Mouse (Mus musculus) monocyte, adult 2 months (primary cell): ENCODE measurements around the gene Myh11.

Source experiments
- DNase-seq, 2 experiments: peaks; one replicate each; pipeline ENCODE4 v3.0.0; 2022; ENCODE audit warnings: low spot score in 2 of 2, low read depth in 1 of 2

Myh11 gene

DNA sequence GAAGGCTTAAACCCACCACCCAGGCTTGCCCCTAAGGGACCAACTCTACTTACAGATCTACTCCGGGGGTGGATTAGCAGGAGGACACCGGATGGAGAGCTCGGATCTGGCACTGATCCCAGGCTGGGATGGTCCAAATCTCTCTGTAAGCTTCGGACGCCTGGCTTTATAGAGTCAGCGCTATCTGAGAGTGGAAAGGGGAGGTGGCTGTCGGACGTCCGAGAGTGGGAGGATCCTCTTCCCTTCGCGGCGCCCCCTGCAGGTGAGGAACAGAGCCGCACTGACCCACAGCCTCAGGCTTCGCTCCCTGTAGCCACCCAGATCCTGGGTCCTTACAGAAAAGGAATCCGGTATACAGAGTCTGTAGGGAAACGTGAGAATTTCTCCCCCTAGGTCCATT is at the start of gene Myh11:
TSS of gene Myh11 (minus strand) at position 150 of the 400 bp plus-strand sequence.
- peak in 1 of 2 experiments; percentile 8 for DNase-seq

DNA sequence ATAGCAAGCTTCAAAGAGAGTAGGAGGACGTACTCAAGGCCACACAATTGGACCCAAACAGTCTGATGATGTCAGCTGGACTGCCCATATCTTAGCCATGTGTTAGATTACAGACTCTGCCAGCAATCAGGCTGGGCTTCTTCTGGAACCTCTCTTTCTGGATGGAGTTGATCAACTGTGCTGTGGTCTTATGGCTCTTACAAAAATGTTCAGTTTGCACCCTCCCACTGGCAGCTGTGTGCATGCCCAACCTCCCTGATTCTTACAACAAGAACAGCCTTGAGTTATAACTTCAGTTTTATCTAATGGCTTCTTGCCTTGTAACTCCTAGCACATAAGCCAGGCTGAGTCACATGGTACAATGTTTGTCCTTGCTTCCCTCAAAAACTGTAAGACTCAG is 37.0 kb upstream of the Myh11 start:
- no peak for DNase-seq

DNA sequence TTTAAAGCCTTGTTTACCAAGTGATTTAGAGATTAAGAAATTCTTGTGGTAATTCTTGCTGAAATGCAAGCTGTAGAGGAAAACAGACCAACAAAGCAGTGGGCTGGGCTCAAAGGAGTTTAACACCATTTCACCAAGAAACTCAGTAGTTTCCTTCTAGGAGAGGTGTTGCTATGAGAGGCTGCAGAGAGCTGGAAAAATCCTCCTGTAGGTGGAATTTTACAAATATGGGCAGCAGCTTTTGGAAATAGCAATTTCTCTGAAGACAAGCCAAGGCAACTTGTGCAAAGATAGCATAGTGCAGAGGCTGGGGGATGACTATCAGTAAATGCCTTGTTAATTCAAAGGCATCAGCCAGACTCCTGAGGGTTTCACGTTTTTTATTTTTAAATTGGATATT is 29.3 kb upstream of the Myh11 start:
- no peak for DNase-seq

DNA sequence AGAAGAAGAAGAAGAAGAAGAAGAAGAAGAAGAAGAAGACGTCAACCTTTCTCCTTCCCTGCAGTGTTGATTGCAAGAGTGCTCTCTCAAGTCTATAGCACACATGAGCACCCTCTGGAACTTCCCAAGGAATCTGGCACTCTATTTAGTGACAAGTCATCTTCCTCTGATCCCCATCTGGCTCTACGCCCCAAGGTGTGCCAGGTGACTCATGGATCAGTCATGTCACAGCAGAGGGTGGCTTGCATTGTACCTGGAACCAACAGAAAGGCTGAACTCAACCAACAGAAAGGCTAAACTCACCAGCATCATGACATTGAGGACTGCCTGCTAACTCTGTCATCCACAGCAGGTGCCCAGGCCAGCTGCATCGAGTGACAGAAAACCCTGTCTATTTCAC is 28.5 kb upstream of the Myh11 start:
- no peak for DNase-seq

DNA sequence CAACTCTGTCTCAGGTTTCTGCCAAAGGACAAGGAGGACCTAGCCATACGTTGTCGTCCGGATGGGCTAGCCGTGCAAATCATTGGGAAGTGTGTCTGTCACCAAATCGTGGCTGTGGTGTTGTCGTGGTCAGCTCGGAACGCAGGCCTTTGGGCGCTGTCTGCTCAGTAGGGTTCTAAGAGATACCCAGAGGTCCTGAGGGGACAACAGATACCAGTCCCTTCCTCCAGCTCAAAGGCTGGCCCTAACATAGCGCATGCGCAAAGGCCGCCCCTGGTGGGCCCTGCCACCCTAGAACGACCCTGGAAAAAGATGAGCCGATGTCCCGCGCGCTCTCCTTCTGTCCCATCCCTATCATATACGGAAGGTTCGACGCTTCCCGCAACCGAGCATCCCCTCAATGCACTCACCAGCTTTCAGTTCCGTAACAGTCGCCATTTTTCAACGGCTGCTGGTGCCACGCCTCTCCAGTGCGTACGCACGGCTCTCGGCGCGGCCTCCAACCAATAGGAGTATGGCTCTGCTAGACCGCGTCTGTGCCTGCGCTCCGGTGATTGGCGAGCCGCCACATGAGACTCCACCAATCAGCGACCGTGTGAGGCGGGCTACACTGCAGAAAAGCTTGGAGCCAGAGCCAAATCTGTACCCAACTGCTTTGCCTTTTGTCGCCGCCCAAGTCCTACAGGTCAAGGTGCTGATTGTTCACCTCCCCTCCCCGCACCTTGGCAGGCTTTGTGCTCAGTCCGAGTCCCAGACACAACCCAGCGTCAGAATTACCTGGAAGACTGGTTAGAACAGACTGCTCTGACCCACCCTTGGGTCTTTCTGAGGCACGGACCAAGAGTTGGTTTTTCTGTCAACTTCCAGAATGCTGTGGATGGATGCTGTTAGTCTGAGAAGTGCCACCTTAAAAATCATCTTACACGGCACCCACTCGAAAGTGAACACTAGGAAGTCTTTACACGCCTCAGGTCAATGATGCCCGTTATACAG is 26.0 kb upstream of the Myh11 start, which contains the start of gene Fopnl:
TSS of gene Fopnl (minus strand) at position 522 of the 993 bp plus-strand sequence.
- peak; percentile 93 for DNase-seq

DNA sequence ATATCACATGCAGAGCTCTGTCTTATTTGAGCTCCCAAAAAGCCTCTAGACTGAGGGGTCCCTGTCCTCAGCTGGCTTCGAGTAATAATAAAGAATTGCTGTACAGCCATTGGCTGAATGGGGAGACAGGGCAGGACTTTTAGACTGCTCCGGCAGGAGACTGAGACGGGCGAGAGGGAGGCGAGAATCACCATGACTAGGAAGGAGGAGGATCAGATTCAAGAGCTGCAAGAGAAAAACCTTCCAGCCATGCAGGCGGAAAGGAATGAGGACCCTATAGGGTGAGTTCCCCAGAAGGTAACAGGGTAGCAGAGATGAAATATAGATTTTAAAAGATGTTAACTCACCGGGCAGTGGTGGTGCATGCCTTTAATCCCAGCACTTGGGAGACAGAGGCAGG is 21.7 kb upstream of the Myh11 start:
- DNase-seq = no peak

DNA sequence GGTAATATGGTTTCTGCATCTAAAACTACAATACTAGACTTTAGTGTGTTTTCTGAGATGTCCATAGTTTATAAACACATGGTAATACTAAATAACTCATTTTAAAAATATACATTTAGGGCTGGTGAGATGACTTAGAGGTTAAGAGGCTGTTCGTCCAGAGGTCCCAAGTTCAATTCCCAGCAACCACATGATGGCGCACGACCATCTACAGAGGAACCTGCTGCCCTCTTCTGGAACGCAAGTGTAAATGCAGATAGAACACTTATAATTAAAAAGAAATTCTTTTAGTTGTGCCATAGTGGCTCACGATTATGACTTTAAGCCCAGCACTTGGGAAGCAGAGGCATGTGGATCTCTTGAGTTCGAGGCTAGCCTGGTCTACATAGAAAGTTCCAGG is 20.2 kb upstream of the Myh11 start:
- DNase-seq = no peak

DNA sequence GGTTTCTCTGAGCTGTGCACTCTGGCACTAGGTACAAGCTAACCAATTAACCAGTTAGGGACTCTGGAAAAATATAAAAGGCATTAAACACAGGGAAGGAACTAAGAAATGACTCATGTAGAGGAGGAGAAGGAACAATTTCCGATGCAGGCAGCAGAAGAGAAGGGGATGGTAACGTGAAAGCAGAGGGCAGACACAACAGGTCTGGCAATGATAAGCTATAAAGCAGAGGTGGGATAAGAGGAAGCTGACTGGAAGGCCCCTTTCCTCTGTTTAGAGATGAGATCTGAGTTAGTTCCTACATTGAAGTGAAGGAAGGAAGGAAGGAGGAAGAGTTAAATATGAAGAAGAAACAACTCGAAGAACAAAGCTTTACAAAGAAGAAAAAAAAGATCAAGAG is 18.7 kb upstream of the Myh11 start:
- DNase-seq = no peak

DNA sequence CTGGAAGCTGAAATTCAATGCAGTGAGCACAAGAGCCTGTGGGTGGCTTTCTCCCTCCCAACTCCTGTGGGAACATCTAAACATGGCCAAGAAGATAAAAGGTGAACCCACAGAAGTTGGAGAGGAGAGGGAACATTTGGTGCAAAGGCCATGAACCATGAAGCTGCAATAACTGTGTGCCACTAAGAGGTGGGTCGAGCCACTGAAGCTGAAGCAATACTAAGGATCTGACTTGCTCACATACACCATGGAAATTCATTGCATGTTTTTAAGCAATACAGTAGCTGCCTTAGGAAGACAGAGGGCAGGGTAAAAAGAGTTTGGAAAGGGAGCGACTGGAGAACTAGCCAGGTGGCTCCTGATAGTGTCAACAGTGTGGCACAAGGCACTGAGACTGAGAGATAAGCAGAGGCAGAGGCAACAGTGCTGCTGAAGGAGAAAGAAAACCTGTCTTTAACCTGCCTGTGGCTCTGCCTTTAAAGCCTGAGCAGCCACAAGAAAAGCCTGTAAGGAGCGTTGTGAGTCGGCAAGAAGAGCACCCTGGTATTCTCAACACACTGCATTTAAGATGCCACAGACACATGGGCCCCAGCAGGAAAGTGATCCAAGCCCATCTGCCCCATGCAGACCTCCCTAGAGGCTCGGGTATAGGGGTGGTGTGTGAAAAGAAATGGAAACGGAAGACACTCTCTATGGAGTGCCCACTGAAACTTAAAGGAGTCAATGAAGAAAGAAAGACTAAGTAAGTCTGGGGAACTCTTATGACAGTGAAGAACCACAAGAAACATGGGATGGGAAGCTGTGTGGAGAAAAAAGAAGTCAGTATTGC is 17.3 kb upstream of the Myh11 start:
- no peak for DNase-seq

DNA sequence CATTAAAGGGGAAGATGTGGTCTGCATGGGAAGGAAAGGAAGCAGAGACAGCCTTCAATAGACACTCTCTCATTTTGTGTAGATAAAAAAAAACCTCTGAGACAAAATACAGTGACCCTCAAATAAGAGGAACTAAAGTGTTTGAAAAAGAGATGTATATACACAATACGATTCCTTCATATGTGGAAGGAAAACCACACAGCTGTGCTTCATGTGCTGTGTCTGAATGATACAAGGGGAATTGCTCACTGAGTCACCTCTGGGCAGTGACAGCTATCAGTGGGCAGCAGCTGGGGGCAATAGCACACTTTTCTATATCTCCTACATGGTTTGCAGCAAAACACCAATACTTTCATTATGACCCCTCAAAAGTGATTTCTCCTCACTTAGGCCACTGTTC is 16.2 kb upstream of the Myh11 start:
- DNase-seq = no peak

DNA sequence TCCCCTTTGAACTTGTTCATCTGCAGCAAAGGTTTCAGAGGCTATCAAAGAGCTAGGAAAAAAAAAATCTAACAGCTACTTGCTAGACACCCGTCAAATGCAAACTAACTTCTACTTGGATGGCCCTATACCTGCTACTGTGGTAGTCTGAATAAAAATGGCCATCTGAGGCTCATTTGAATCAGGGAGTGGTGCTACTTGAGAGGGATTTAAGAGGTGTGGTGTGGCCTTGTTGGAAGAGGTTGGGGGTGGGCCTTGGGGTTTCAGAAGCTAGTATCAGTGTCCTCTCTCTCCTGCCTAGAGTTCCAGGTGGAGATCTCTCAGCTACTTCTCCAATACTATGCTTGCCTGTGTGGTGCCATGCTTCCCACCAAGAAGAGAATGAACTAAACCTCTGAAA is 15.3 kb upstream of the Myh11 start:
- DNase-seq = no peak

DNA sequence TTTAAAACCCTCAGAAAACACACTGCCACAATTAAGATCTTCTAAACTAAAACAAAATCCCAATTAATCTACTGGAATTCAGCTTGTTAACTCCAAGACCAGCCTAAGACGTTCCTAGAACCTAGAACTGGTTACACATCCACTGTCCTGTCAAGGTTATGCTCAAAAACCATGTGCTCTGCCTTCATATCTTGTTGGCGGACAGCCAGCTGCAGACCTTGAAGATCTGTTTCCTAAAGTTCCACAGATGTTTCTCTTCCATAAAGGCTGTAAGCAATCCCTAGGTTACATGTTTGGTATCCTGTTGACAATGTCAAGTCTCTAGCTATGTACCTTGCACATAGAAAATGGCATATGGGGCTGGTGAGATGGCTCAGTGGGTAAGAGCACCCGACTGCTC is 13.6 kb upstream of the Myh11 start:
- DNase-seq = no peak

DNA sequence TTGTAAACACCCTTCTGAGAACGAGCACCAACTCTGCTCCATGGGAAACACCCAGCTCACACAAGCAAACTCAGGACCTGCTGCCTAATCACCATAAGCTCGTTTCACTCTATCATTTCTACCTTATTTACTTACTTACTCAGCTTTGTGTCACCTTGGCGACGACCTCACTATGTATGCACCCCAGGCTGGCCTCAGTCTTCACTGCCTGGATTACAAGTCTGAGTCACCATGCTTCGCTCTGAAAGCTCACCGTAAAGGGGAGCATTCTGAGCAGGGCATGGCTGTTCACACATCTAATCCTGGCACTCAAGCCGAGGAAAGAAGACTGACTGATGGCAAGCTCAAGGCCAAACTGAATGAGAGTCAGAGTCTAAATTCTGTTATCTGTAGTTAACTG is 12.5 kb upstream of the Myh11 start:
- DNase-seq = no peak

DNA sequence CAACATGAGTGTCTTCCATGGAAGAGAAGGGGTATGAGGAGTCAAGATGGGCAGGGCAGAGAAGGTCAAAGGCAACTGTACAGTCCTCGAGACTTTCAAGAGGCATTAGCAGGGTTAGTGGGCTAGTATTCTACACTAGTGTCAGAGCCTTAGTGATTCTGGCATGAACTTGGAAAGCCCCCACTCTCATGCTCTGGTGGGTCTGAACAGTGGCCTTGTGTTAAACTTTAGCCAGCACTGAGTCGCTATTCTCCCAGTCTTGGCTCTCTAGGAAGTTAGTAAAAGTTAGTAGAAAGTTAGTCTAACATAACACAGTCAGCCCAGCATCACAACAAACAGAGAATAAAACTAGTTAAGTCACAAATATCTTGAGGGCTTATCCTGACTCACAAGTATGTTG is 12.0 kb upstream of the Myh11 start:
- no peak for DNase-seq

DNA sequence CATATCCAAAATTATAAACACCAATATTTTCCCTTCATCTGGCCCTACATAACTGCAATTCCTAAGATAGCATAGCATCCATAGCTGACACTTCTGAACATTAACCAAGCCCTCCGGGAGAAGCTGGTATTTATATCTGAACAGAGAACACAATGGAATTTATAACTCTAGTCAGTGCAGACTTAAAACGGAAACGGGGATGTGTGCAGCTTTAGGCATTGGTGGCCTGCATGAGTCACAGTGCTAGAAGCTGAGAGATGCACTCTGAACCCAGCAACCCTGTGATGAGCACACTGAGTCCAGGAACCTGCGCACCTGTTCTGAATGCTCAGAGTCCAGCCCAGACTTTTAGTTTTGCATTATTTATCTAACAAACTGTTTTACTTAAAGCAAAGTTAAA is 7.3 kb upstream of the Myh11 start:
- no peak for DNase-seq

DNA sequence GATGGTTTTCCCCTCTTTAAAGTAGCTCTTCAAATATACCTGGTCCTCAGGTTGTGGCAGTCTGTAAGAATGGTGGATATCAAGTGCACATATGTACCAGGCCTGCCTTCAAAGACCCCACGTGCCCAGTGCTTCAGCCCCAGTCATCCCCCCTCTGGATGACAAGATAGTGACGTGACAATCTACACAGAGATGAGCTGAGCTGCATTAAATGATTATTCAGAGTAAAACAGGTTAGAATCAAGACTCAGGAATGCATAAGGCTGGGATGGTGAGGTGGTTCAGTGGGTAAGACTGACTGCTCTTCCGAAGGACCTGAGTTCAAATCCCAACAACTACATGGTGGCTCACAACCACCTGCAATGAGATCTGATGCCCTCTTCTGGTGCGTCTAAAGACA is 6.6 kb upstream of the Myh11 start:
- no peak for DNase-seq

DNA sequence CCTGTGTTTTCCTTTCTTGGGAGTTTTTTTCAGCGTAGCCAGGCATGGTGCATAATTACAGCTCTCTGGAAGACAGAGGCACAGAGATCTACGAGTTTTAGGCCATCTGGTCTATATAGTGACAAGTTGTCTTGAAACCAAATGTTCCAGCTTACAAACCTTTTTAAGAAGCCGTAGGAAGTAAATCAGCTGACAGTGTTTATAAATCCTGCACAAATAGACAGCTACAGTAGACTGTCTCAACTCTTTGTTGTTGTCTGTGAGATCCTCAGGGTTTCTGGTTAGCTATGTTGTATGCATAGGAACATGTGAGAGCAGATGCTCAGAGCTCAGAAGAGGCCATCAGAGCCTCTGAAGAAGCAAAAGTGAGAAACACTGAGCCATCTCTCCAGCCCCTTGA is 6.0 kb upstream of the Myh11 start:
- DNase-seq = no peak

DNA sequence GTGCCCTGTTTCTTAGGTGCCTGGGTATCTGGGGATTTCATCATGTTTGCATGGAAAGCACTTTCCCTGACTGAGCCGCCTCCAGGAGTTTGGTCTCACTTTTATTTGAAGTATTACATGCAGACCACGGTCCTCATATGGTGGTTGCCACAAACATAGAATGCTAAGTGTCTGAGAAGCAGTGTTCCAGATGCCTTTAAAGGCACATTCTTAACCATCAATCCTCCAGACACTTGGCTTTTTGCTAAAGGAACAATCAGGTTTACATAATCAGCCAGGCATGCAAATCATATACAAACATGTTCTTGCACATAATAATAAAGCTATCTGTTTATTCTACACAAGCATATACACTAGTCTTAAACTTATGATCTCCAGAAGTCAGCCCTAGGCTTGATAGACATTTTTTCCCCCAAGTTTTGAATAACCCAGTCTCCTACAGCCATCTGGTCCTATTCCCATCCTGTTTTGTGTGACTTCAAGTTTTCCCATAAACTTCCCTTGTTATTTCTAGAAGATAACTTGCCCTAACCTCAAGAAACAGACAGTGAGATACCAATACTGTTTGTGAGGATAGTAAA is 5.5 kb upstream of the Myh11 start:
- DNase-seq = no peak

DNA sequence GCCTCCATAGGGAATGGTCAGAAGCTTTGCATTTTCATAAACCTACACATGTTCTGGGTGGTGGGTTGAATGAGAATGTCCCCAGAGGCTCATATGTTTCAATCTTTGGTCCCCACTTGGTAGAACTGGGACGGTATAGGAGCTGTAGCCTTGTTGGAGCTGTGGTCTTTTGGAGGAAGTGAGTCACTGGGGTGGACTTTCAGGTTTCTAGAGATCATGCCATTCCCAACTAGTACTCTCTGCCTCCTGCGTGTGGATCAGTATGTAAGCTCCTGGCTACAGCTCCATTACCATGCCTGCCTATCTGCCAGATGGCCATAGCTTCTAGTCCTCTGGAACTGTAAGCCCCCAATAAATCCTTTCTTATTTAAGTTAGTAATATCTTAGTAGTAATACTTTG is 4.1 kb upstream of the Myh11 start:
- DNase-seq = no peak

DNA sequence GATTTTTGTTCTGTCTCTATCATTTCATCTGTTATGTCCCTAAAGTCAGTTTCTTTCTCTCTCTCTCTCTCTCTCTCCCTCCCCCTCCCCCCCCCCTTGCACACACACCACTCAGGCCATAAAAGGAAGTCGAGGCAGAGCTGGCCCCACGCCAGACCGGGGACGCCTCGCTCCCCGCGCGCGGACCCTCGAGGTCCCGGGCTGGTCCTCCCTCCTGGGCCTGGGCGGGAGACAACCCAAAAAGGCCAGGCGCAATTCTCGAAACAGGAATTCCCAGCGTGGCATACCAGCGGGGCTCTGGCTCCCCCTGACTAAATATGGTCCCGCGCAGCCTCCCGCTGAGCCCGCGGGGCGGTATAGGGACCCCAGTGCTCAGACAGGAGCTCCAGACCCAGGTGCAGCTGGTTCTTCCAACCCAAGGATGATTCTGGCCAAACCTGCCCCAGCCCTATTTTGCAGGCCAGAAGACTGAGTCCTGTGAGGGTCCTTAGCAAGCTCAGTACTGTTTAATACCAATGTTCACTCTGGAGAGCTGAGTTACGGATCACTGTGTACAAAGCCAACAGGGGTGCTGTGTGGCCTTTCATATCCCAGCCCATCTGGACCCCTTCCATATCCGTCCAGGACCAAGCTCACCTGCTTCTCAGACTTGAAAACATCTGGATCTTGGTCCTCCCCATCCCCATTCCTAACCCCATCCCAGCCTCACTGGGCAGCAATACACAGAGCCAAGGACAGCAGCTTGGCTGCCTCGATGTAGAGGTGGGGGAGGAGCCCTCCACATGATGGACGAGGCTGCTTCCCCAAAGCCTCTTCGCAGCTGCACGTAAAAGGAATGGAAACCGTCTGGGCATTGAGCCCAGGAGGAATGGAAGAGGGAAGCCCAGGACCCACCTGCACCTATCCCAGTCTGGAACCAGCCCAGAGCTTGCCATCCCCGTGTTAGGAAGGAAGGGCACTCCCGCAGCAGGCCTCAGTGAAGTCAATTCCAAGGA is 1.3 kb upstream of the Myh11 start:
- no peak for DNase-seq
